18 mouse cellular contexts compared by ENCODE assay signal in the genomic region with DNA sequence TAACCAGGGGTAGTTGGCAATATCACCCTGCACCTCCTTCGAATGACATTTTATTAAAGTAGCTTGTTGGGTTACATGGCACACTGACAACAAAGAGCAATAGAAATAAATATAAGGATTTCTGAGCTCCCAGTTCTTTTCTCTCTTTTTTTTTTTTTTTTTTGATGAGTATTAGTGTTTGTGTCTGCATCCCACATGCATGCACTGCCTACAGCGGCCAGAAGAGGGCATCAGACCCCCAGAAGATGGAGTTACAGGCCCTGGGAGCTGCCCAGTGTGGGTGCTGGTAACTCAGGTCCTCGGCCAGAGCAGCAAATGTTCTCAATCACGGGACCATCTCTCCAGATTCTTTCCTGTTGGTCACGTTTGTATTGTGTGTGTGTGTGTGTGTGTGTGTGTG. TPM values are rescaled to one million over a fixed set of nuclear protein-coding genes. Genes with fewer than 3 reads are reported as not detected.
DNase-seq lines count a peak whose midpoint lies in the region; ATAC-seq and TF ChIP-seq lines count a peak whose summit lies in the region.
"Had no signal": no experiment of that assay in that cellular context is flagged by ENCODE, and none has a peak within 500 bp of the region (broad histone marks: within the 10 kb centered on the region; RNA-seq: fewer than 3 reads in every experiment).

No protein-coding gene starts in this region.

- H3K4me3 ChIP-seq in forebrain, postnatal 0 days (ENCODE audit: low read depth, low read length): no peak overlapping the region
- no peak overlapping the region for H3K4me3 ChIP-seq in forebrain, embryonic 10.5 days
- no peak overlapping the region for H3K4me3 ChIP-seq in liver, embryonic 14.5 days (ENCODE audit: insufficient read depth in 1 of 2, low read depth in 2 of 2, low read length in 2 of 2)
- H3K4me3 ChIP-seq in liver, embryonic 11.5 days (ENCODE audit: low read depth, low read length): no peak overlapping the region
- no peak overlapping the region for H3K4me3 ChIP-seq in midbrain, embryonic 15.5 days
- H3K4me3 ChIP-seq: heart, embryonic 10.5 days had no signal

- ATAC-seq in forebrain, postnatal 0 days: no peak
- no peak for ATAC-seq in liver, embryonic 14.5 days (ENCODE audit: insufficient read depth)
- no peak for ATAC-seq in liver, embryonic 11.5 days (replicated peaks; ENCODE audit: low FRiP score)
- ATAC-seq in midbrain, embryonic 15.5 days (replicated peaks): no peak

- 71% methylated on average over 5 of the region's 5 CpGs for whole genome bisulfite sequencing in forebrain, postnatal 0 days
- WGBS in forebrain, embryonic 10.5 days: 66% methylated on average over 5 of the region's 5 CpGs
- WGBS in liver, embryonic 14.5 days (ENCODE audit: insufficient replicate concordance): 49% methylated on average over 5 of the region's 5 CpGs
- 65% methylated on average over 5 of the region's 5 CpGs for WGBS in liver, embryonic 11.5 days
- WGBS in midbrain, embryonic 15.5 days: 67% methylated on average over 5 of the region's 5 CpGs

- H3K4me2 ChIP-seq in forebrain, postnatal 0 days (ENCODE audit: low read depth): no peak overlapping the region
- H3K4me2 ChIP-seq in liver, embryonic 14.5 days (ENCODE audit: low read depth): no peak overlapping the region
- H3K4me2 ChIP-seq in liver, embryonic 11.5 days: no peak overlapping the region
- no peak overlapping the region for H3K4me2 ChIP-seq in midbrain, embryonic 15.5 days

- no peaks in the 10 kb centered on the region for H3K9me3 ChIP-seq in forebrain, postnatal 0 days (ENCODE audit: low read length)
- no peaks in the 10 kb centered on the region for H3K9me3 ChIP-seq in forebrain, embryonic 10.5 days
- no peaks in the 10 kb centered on the region for H3K9me3 ChIP-seq in liver, embryonic 14.5 days (ENCODE audit: control insufficient read depth, low read length)
- H3K9me3 ChIP-seq in liver, embryonic 11.5 days (ENCODE audit: control insufficient read depth, low read length): no peaks in the 10 kb centered on the region
- no peaks in the 10 kb centered on the region for H3K9me3 ChIP-seq in midbrain, embryonic 15.5 days
- H3K9me3 ChIP-seq: heart, embryonic 10.5 days had no signal

- no peak for TF ChIP-seq EP300 in liver, embryonic 14.5 days (IDR thresholded peaks at IDR 0.05; ENCODE audit: low read depth)

- H3K4me1 ChIP-seq in forebrain, postnatal 0 days (ENCODE audit: insufficient read depth): peaks cover 5% of the 10 kb centered on the region; the same call in 1 of the 2 replicates
- H3K4me1 ChIP-seq in forebrain, embryonic 10.5 days: peaks cover 23% of the 10 kb centered on the region
- no peaks in the 10 kb centered on the region for H3K4me1 ChIP-seq in liver, embryonic 14.5 days (replicated peaks; ENCODE audit: control insufficient read depth in 2 of 2, insufficient read depth in 2 of 2, low read length in 1 of 2)
- peaks cover 5% of the 10 kb centered on the region; the same call in 1 of the 2 replicates for H3K4me1 ChIP-seq in liver, embryonic 11.5 days (replicated peaks; ENCODE audit: control insufficient read depth, insufficient read depth, low read length)
- peaks cover 15% of the 10 kb centered on the region for H3K4me1 ChIP-seq in midbrain, embryonic 15.5 days

- TF ChIP-seq CTCF in forebrain, postnatal 0 days (IDR thresholded peaks at IDR 0.05; ENCODE audit: low read depth): peak; percentile 38
- peak; percentile 51 for TF ChIP-seq CTCF in liver, embryonic 14.5 days (IDR thresholded peaks at IDR 0.05; ENCODE audit: low read depth)

- no peak overlapping the region for H3K27ac ChIP-seq in forebrain, postnatal 0 days (ENCODE audit: low read depth, low read length)
- H3K27ac ChIP-seq in forebrain, embryonic 10.5 days: no peak overlapping the region
- no peak overlapping the region for H3K27ac ChIP-seq in liver, embryonic 14.5 days
- no peak overlapping the region for H3K27ac ChIP-seq in liver, embryonic 11.5 days (ENCODE audit: low read depth, low read length)
- no peak overlapping the region for H3K27ac ChIP-seq in midbrain, embryonic 15.5 days
- H3K27ac ChIP-seq: heart, embryonic 10.5 days had no signal

- no peak overlapping the region for H3K9ac ChIP-seq in forebrain, postnatal 0 days
- no peak overlapping the region for H3K9ac ChIP-seq in liver, embryonic 14.5 days (replicated peaks)
- no peak overlapping the region for H3K9ac ChIP-seq in liver, embryonic 11.5 days (ENCODE audit: low read depth, low read length)
- H3K9ac ChIP-seq in midbrain, embryonic 15.5 days: no peak overlapping the region

- no peak for DNase-seq in forebrain, postnatal 0 days
- no peak for DNase-seq in forebrain, embryonic 10.5 days (ENCODE audit: extremely low spot score, low spot score)
- DNase-seq in liver, embryonic 14.5 days (ENCODE audit: low read depth in 3 of 3, low spot score in 3 of 3): no peak
- no peak for DNase-seq in liver, embryonic 11.5 days (ENCODE audit: low spot score)
- peak; percentile 31 for DNase-seq in A20 (ENCODE audit: low read depth, low spot score)
- DNase-seq in c-Kit-positive CD71-positive TER-119-positive erythroid progenitor cells, embryonic 14.5 days (ENCODE audit: low spot score): peak; percentile 26
- no peak for DNase-seq in gastrocnemius, postnatal 25 days
- DNase-seq: adrenal gland, postnatal 36 days; cerebellum, adult 11 months; heart, postnatal 36 days; kidney, adult 8-10 months; layer of hippocampus, adult 9-11 months had no signal

- no peaks in the 10 kb centered on the region; the same call in 1 of the 2 replicates for H3K27me3 ChIP-seq in forebrain, postnatal 0 days (ENCODE audit: insufficient read depth, low read length)
- peaks cover 43% of the 10 kb centered on the region for H3K27me3 ChIP-seq in forebrain, embryonic 10.5 days (ENCODE audit: poor library complexity, severe bottlenecking)
- H3K27me3 ChIP-seq in liver, embryonic 14.5 days (ENCODE audit: control insufficient read depth, insufficient read depth, low read length): peaks cover 30% of the 10 kb centered on the region
- peaks cover 38% of the 10 kb centered on the region for H3K27me3 ChIP-seq in liver, embryonic 11.5 days (replicated peaks; ENCODE audit: control insufficient read depth, insufficient read depth, low read length)
- peaks cover 11% of the 10 kb centered on the region for H3K27me3 ChIP-seq in midbrain, embryonic 15.5 days (replicated peaks)

- H3K36me3 ChIP-seq in forebrain, postnatal 0 days (ENCODE audit: insufficient read depth): no peaks in the 10 kb centered on the region
- no peaks in the 10 kb centered on the region for H3K36me3 ChIP-seq in forebrain, embryonic 10.5 days (replicated peaks)
- no peaks in the 10 kb centered on the region for H3K36me3 ChIP-seq in liver, embryonic 14.5 days (replicated peaks; ENCODE audit: control insufficient read depth, insufficient read depth, low read depth)
- H3K36me3 ChIP-seq in liver, embryonic 11.5 days (ENCODE audit: control insufficient read depth, insufficient read depth, low read length): no peaks in the 10 kb centered on the region
- H3K36me3 ChIP-seq in midbrain, embryonic 15.5 days (replicated peaks): no peaks in the 10 kb centered on the region
- H3K36me3 ChIP-seq: heart, embryonic 10.5 days had no signal

RNA-seq across cellular contexts. Expression of a gene that starts 3.1 kb away (rescaled TPM):
- total RNA-seq in forebrain, postnatal 0 days (2014; rRNA removed): 10.3 and 14.3 TPM in 2 replicates
- polyA plus RNA-seq in forebrain, postnatal 0 days (2015; fragmentation: Nextera tagmentation; extraction: Ambion mirVana): 5.3 and 8.0 TPM in 2 replicates
- 0.28 and 0.74 TPM in 2 replicates for polyA plus RNA-seq in forebrain, embryonic 10.5 days (2016; fragmentation: Nextera tagmentation; extraction: Ambion mirVana)
- polyA plus RNA-seq in liver, embryonic 14.5 days (2012; rRNA removed): 0.07 and 0.08 TPM in 2 replicates
- polyA plus RNA-seq in liver, embryonic 14.5 days (2014; fragmentation: Nextera tagmentation; extraction: Ambion mirVana): not detected in 2 replicates
- polyA plus RNA-seq in liver, embryonic 11.5 days (2014; fragmentation: Nextera tagmentation; extraction: Ambion mirVana): 0.26 and 0.39 TPM in 2 replicates
- polyA plus RNA-seq in midbrain, embryonic 15.5 days (2015; fragmentation: Nextera tagmentation; extraction: Ambion mirVana): 6.1 and 6.5 TPM in 2 replicates
- total RNA-seq in gastrocnemius, postnatal 25 days (2021): 10 to 100 TPM; 31.1 to 33.9 TPM

RNA-seq across cellular contexts. Expression of a gene that starts 11.6 kb away (rescaled TPM):
- total RNA-seq in forebrain, postnatal 0 days (2014; rRNA removed): 41.9 and 55.8 TPM in 2 replicates
- polyA plus RNA-seq in forebrain, postnatal 0 days (2015; fragmentation: Nextera tagmentation; extraction: Ambion mirVana): 40.7 and 62.7 TPM in 2 replicates
- polyA plus RNA-seq in forebrain, embryonic 10.5 days (2016; fragmentation: Nextera tagmentation; extraction: Ambion mirVana): 14.5 and 15.4 TPM in 2 replicates
- 0.69 and 0.85 TPM in 2 replicates for polyA plus RNA-seq in liver, embryonic 14.5 days (2012; rRNA removed)
- polyA plus RNA-seq in liver, embryonic 14.5 days (2014; fragmentation: Nextera tagmentation; extraction: Ambion mirVana): 1.1 and 2.1 TPM in 2 replicates
- polyA plus RNA-seq in liver, embryonic 11.5 days (2014; fragmentation: Nextera tagmentation; extraction: Ambion mirVana): 3.4 and 4.8 TPM in 2 replicates
- polyA plus RNA-seq in midbrain, embryonic 15.5 days (2015; fragmentation: Nextera tagmentation; extraction: Ambion mirVana): 70.2 and 70.5 TPM in 2 replicates
- 1 to 10 TPM; 4.2 to 6.6 TPM for total RNA-seq in gastrocnemius, postnatal 25 days (2021)

RNA-seq across cellular contexts. Expression of a gene that starts 29.8 kb away (rescaled TPM):
- not detected in 2 replicates for total RNA-seq in forebrain, postnatal 0 days (2014; rRNA removed)
- polyA plus RNA-seq in forebrain, postnatal 0 days (2015; fragmentation: Nextera tagmentation; extraction: Ambion mirVana): not detected in 2 replicates
- polyA plus RNA-seq in forebrain, embryonic 10.5 days (2016; fragmentation: Nextera tagmentation; extraction: Ambion mirVana): not detected in 2 replicates
- polyA plus RNA-seq in liver, embryonic 14.5 days (2012; rRNA removed): not detected in 2 replicates
- not detected in 2 replicates for polyA plus RNA-seq in liver, embryonic 14.5 days (2014; fragmentation: Nextera tagmentation; extraction: Ambion mirVana)
- polyA plus RNA-seq in liver, embryonic 11.5 days (2014; fragmentation: Nextera tagmentation; extraction: Ambion mirVana): not detected in 2 replicates
- not detected in 2 replicates for polyA plus RNA-seq in midbrain, embryonic 15.5 days (2015; fragmentation: Nextera tagmentation; extraction: Ambion mirVana)
- not detected for total RNA-seq in gastrocnemius, postnatal 25 days (2021)
- total RNA-seq: adrenal gland, postnatal 36 days; heart, postnatal 36 days; left cerebral cortex, postnatal 36 days had no signal
- polyA plus RNA-seq: C2C12; heart, embryonic 10.5 days; neural tube, embryonic 14.5 days; thymus, postnatal 0 days had no signal

RNA-seq across cellular contexts. Expression of a gene that starts 43.2 kb away (rescaled TPM):
- 0.92 and 2.8 TPM in 2 replicates for total RNA-seq in forebrain, postnatal 0 days (2014; rRNA removed)
- 0.80 and 1.5 TPM in 2 replicates for polyA plus RNA-seq in forebrain, postnatal 0 days (2015; fragmentation: Nextera tagmentation; extraction: Ambion mirVana)
- polyA plus RNA-seq in forebrain, embryonic 10.5 days (2016; fragmentation: Nextera tagmentation; extraction: Ambion mirVana): 0.39 and 0.58 TPM in 2 replicates
- 0.01 TPM in 2 replicates for polyA plus RNA-seq in liver, embryonic 14.5 days (2012; rRNA removed)
- polyA plus RNA-seq in liver, embryonic 14.5 days (2014; fragmentation: Nextera tagmentation; extraction: Ambion mirVana): not detected in 2 replicates
- 0.12 and 0.26 TPM in 2 replicates for polyA plus RNA-seq in liver, embryonic 11.5 days (2014; fragmentation: Nextera tagmentation; extraction: Ambion mirVana)
- polyA plus RNA-seq in midbrain, embryonic 15.5 days (2015; fragmentation: Nextera tagmentation; extraction: Ambion mirVana): 1.7 and 2.0 TPM in 2 replicates
- total RNA-seq in gastrocnemius, postnatal 25 days (2021): not detected
- polyA plus RNA-seq: C2C12 had no signal

Comparison
In these comparisons a context has a peak if more than half of its experiments do, and no peak if none do; other contexts are left out.
1. DNase-seq: peak in A20 (single experiment) and c-Kit-positive CD71-positive TER-119-positive erythroid progenitor cells, embryonic 14.5 days (single experiment); none in forebrain, postnatal 0 days (single experiment), forebrain, embryonic 10.5 days (single experiment), liver, embryonic 14.5 days (0 of 3), liver, embryonic 11.5 days (single experiment) and gastrocnemius, postnatal 25 days (single experiment).